Mouse (Mus musculus) cerebellum, adult 18-20 months (tissue): ENCODE results near the gene Elf1.
A peak's percentile ranks its signal among the peaks of the same experiment; 100 is the strongest.
"Not testable (repeated sequence)": the region's sequence is repeated elsewhere in the genome, so short reads cannot be mapped to it uniquely, and the experiment has no call there.

Source experiments
- DNase-seq, 2 experiments: peaks; one replicate each; pipeline ENCODE4 v3.0.0; 2021

Gene Elf1

DNA sequence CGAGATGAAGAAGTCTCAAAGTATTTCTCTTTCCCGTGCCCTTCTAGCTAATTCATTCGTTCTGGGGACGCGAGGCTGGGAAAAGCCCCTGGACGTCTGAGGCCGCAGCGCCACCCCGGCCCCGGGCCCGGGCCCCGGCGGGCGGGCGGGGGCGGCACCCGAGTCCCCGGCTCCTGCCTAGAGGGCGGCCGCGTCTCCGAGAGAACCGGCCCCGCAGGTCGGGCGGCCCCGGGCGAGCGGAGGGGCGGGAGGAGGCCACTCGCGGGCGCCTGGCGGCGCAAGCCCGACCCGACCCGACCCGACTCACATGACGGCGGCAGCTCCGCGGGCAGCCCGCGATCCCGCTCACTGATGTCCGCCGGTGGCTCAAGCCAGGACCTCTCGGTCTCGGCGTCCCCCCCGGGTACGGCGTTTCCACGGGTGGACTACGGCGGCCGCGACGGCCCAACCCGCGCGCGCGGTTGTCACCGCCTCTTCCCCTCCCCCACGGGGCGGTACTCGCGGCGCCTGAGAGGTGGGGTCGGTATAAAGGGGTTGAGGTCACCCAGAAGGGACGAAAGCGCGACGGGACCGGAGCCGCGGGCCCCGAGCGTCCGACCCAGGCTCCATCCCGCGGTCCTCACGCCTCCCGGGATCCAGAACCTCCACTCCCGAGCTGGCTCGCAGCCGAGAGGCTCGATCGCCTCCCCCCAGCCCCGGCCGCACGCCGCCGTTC, at the start of gene Elf1:
Elf1 (plus strand) TSS at position 571 of the 715 bp plus-strand sequence.
- DNase-seq, result peak; percentile 93 to 99

DNA sequence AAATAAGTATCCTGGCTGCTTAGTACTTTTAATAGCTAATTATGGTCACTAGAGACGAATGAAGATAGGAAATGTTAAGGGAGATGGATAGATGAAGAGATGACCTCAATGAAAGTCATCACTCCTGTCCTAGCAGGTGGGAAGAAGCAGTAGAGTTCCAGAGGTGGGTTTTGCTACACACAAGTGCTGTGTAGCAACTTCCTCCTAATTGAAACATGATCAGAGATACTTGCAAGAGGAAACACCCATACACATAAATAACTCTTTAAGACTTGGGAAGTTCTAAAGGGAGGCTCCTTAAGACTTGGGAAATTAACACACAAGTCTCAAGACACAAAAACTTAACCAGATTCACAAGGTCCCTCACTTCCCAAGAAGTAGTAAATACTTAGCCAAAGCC, 46.9 kb upstream of the Elf1 start:
- no peak for DNase-seq

DNA sequence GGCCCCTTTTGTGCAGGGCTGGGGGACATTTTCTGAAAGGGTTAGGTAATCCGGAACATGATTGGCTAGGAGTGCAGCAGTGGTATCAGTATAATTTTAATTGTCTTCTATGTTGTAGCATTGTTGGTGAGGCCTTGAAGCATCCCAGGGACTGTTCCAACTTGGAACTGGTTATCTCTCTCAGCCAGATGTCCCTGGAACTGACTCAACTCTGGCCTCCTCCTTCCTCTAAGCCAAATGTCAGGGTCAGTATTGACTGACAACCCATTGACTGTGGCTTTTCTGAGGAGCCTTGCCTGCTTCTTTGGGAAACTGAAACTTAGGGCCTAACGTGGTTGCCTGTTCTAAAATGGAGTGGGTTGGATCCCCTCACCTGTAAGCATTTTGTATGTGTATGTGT, 40.3 kb upstream of the Elf1 start:
- no peak for DNase-seq

DNA sequence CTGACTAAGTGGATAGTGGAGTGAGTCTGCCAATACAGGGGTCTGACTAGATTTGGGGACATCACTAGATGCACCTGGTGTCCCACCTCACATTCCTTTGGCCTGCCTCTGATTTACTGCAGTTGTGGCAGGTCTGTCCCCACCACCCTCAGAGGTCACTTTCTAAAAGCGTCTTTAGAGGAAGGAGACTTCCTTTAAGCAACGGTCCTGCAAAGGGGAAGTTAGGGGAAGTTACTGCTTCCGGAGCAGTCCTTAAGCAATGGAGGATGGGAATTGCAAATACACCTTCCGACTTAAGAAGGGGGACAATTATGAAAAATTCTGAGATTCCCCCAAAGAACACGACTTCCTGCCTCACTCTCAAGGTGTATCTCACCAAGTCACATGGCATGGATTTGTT, 39.6 kb upstream of the Elf1 start:
- DNase-seq, result no peak

DNA sequence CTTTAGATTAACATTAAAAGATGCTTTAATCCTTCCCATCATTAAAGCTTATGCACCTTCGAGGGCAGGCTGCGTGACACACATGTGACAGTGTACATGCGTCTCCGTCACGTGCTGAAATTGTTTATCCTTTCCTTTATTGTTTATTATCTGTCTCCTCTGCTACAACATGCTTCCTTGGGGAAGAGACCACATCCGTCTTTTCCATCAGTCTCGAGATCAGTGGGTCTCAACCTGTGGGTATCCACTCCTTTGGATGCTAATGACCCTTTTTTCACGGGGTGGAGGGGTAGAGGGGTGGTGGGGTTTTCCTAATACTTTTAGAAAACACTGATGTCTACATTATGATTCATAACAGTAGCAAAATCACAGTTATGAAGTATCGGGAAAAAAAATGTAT, 36.4 kb upstream of the Elf1 start:
- no peak for DNase-seq

DNA sequence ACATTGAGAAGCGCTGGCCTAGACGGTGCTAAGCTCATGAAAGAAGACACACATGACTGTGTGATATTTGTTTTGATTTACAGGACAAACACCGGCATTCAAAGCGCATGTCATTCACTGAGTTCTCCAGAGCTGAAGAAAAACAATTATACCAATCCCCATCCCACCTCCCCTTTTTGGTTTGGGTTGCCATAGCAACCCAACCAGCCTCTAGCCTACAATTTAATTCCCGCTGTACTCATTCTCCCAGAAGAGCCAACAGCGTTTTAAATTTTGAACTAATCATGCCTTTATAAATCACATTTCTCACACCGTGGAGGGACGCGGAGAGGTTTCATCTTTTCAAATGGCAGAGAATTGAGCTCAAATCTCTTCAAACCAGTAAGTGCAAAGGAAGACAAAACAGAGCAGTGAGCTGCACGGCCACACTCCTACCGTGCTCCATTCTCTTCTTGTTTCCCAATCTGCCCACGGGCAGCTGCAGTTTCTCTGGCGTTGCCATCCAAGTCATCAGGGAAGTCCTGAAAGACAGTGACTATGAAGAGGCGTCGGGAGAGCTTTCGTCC, 35.9 kb upstream of the Elf1 start:
- no peak for DNase-seq

DNA sequence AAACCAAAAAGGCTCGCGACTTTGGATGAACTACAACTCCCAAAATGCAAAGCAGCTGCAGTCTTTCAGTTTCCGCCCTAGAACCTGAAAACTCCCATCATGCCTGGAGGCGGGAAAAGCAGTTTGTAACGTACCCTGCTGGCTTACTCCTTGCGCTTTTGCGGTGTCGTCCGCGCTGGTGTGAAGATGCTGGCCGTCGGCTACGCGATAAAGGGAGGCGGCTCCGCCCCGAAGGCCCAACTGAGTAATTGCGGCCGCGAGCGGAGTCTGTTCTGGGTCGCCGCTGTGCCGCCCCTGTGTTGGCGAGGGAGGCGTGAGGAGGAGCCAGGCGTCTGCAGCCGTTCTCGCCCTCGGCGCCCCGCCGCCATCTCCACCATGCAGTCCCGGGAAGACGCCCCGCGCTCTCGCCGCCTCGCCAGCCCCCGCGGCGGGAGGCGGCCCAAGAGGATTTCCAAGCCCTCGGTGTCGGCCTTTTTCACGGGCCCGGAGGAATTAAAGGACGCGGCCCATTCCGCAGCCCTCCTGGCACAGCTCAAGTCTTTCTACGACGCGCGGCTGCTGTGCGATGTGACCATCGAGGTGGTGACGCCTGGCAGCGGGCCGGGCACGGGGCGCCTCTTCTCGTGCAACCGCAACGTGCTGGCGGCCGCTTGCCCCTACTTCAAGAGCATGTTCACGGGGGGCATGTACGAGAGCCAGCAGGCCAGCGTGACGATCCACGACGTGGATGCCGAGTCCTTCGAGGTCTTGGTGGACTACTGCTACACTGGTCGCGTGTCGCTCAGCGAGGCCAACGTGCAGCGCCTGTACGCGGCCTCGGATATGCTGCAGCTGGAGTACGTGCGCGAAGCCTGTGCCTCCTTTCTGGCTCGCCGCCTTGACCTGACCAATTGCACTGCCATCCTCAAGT, 29.1 kb upstream of the Elf1 start, which contains the start of gene Kbtbd6:
Kbtbd6 (plus strand) TSS at position 155 of the 910 bp plus-strand sequence.
- DNase-seq, result peak; percentile 76 to 82

DNA sequence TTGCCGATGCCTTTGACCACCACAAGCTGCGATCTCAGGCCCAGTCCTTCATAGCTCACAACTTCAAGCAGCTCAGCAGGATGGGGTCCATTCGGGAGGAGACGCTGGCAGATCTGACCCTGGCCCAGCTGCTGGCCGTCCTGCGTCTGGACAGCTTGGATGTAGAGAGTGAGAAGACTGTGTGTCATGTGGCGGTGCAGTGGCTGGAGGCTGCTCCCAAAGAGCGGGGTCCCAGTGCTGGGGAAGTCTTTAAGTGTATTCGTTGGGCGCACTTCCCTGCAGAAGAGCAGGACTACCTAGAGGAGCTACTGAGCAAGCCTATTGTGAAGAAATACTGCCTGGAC, 28.4 kb upstream of the Elf1 start:
- not testable (repeated sequence) for DNase-seq

DNA sequence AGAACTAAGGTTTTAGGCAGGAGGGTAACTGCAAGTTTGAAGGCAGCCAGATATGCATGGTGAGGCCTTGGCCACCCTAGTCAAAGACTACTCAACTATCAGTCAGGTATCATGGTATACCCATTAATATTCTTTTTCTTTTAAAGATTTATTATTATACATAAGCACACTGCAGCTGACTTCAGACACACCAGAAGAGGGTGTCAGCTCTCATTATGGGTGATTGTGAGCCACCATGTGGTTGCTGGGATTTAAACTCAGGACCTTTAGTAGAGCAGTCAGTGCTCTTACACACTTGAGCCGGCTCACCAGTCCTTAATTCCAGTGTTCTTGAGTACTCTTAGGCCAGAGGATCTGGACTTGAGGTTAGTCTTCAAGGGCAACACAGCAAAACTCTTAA, 20.6 kb upstream of the Elf1 start:
- no peak for DNase-seq

DNA sequence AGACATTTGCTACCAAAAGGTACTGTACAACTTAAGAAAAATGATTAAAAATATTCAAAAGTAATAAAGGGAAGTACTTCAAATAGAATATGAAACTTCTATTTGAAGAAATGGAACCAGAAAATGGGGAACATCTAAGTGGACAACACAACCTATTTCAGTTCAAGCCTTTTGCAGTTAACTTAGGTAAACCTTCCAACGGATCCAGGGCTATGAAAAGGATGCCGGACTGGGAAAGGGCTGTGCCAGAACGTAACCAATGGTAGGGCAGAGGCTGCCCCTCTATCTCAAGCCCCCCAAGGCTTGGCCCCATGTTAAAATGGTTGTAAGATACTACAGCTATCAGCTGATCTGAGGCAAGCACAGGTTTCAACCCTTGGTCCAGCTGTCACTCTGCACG, 20.0 kb upstream of the Elf1 start:
- DNase-seq, result no peak

DNA sequence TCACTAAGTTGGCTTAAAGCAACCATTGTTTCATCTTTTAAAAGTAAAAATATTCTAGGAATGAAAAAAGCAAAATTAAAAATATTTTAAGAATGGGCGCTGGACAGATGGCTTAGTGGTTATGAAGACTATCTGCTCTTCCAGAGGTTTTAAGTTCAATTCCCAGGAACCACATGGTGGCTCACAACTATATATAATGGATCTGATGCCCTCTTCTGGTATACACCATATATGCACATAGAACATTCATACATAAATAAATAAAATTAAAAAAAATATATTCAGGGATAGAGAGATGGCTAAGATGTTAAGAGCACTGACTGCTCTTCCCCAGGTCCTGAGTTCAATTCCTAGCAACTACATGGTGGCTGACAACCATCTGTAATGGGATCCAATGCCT, 15.4 kb upstream of the Elf1 start:
- no peak for DNase-seq

DNA sequence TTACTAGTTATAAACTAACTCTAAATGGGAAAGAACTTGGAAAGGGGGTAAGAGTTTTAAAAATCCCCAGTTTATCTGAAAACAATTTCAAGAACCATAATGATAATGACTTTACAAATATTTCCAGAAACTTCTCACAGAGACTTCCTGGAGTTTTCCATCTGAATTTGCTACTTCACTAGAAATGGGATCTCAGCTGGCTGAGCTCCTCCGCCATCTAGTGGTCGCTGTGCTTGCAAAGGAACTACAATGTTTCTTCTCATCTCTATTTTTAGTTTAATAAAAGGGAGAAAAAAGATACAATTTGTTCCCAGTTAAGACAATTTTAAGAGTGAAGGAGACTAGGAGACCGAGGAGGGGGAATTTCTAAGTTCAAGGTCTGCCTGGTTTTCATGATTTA, 13.4 kb upstream of the Elf1 start:
- DNase-seq, result peak; percentile 52 to 57

DNA sequence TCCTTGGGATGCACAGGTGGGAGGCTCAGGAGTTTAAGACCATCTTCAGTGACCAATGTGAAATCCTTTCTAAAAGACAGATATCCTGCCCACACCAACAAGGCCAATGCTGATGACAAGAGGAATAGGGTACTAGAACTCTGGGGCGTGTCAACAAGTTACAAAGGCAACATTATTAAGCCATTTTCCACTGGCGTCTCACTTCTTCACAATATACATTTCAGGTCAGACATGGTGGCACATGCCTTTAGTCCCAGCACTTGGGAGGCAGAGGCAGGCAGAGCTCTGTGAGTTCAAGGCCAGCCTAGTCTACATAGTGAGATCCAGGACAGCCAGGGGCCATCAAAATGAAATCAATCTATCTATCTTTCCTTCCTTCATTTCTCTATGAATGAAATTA, 7.6 kb upstream of the Elf1 start:
- no peak for DNase-seq

DNA sequence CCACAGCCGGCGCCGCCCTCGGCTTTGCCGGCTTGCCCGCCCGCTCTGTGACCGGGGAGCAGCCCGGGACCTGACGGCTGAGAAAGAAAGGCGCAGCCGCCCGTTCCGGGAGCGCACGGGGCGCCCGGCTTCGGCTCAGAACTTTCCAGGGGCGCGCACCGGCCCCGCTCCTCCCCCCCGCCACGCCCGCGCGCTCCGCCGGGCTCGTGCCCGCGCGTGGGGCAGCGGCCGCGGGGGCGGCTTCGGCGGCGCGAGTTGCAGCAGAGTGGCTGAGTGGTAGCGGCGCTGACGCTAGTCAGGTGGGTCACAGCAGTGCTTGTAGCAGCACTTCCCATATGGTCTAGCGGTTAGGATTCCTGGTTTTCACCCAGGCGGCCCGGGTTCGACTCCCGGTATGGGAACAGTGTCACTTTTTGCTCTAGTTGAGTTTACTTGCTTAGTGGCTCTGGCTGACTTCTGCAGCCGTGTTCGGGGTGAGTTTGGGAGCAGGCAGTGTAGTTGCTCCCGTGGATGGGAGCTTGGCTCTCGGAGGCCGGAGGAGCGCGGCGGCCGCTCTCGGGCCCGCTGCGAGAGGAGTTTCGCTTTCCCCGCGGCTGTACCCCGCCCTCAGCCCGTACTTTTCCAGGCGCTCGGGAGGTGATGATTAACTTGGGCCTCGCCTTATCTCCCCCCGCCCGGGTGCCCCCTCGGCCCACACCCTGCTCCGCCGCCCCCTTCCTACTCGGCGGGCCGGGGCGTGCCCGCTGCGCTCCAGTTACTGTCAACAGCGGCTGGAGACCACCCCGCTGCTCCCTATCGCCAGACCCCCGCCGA, 551 bp downstream of the Elf1 start, which contains the start of gene Wbp4:
Wbp4 (minus strand) TSS at position 182 of the 813 bp plus-strand sequence.
- peak; percentile 91 to 98 for DNase-seq

DNA sequence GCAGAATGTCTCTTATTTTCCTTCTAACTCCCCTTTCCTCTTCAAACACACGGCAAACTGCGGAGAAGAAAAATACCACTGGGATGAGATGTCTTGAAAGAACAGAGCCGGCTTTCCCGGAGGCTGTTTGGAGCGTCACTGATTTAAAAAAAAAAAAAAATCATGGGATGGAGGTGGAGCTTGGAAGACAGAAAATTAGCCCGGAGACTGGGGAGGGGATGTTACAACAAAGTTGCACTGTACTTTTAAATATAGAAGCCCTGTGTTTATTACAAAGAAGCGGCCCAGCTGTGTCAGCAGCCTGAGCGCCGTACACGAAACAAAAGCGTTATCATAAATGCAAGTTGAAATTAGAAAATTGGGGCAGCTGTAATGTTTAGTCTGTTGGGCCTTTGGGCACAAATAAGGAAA, 1.3 kb downstream of the Elf1 start:
- DNase-seq, result peak; percentile 34 to 48

DNA sequence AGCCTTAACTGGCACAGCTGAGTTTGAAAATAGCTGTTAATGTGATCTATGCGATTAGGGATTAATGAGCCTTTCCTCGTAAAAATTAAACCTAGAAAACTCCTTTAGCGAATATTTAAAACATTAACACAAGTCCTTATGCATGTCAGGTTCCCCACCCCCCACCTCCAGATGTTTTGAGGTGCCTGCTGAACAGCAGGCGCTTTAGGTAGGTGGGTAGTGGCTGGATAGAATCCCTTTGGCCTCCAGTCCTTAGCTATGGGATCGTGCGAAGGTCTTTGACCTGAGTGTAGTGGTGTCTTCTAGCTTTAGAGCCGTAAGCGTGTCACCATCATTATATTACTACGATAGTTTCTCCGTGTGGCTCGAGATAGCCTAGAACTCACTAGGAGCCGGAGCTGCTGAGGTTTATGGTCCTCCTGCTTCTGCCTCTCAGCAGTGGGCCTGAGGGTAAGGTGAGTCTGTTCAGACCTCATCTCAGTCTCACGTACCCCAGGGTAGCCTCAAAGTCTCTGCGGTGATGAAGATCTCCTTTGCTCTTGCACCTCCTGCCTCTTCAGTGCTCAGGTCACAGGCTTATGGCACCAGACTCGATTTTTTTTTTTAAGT, 1.9 kb downstream of the Elf1 start:
- DNase-seq, result peak; percentile 28 to 42

DNA sequence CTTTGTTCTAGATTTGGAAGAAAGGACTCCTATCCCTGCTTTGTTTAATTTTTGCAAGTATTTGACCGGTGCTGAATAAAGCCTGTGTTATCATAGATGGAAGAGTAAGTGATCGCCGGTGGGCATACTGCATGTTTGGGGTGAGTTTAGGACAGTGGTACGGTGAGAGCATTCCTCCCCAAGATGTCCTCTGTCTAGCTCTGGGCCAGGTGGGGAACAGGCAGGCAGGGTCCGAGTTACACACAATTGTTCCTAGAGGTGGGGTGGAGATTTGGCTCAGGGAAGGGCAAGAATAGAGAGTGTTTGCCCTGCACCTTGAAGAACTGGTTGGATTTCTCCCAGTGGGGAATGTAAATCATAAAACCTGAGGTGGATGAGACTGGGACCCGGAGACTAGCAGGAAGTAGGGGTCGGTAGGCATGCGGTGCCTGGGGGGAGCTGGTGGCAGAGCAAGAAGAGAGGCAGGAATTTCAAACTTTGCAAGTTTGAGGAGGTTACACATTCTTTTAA, 2.7 kb downstream of the Elf1 start:
- peak in 1 of 2 experiments; percentile 10 for DNase-seq

DNA sequence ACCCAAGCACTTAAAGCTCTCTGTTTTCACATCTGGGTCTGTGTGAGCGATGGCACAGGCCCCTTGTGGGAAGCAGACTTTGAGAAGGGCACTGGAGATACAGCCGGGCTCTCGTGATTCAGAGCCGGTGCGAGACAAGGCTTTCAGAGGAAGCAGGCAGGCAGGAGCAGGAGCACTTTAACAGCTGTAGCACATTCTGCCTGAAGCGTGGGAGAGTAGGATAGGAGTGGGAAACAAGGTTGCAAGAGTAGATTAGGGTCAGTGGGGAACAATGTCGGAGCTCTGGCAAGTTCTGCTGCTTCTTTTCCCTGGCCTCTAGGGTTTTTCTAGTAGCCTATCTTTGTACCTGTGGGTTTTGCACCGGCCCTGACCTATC, 5.6 kb downstream of the Elf1 start:
- peak in 1 of 2 experiments; percentile 23 for DNase-seq

DNA sequence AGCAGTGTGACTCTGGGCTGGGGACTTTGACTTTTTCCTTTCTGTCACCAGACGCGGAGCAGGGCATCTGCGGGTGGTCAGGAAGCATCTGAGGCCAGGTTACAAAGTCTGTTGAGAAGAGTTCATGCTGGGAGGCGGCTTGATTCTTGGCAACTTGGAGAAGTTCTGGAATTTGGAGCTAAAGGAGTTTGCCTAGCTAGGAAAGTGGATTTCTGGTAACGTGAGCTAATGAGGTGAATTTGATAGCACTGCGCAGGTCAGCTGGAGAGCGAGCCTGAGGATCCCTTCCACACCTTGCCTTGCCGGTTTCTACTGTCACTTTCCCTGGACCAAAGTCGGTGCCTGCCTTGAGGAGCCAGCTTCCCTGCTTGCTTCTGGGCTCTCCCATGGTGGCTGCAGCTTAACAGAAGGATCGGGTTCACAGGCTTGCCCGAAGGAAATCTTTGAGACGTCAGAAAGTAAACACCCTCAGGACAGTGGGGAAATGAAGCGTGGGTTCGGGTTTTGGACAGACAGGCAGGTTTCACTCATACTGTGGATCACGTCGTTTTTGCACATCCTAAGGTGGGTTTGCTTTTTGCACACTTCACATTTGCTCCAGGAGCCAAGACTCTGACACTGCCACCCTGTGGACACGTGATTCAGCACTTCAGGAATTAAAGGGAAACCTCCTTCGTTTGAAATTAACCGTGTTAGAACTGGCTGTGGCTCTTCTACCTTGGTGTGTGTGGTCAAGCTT, 6.2 kb downstream of the Elf1 start:
- peak; percentile 74 to 75 for DNase-seq

DNA sequence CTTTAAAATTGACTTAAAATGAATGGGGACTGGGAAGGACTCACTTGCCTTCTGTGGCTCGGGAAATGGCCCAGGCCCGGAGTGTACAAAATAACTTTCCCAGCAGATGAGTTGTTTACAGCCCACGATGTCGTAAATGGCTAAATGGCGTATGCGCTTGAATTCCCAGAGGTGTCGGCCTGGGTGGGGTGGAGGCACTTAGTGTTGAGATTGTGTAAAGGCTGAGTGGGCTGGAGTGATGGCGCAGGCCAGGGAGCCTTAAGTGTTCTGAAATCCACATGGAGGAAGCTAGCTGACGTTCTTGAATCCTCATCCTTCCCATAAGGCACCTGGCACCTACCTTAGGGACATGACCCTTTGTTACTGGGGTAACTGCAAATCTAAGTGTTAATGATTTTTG, 7.5 kb downstream of the Elf1 start:
- DNase-seq, result peak in 1 of 2 experiments; percentile 16

DNA sequence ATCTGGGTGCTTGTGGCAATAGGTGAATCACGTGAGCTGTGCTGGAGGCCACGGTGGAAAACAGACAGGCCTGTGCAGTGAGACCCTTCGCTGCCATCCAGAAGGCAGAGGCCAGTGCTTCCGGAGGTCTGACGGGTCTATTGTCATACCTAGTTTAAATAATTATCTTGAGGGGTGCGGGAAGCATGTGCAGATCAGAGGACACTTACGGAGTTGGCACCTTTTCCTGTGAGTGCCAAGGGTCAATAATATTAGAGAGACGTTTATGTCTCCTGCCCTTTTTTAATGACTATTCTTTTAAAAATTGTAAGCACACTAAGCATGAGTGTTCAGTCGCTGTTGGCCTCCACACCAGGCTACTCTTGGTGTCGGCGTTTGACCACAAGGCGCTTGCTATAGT, 8.2 kb downstream of the Elf1 start:
- peak in 1 of 2 experiments; percentile 7 for DNase-seq
